Mouse (Mus musculus) MEL (cell line): ENCODE results near the gene Fkbp8. TPM values are rescaled to one million over a fixed set of nuclear protein-coding genes. Genes with fewer than 3 reads are reported as not detected.

Source experiments
- DNase-seq: peaks from one replicate; pipeline ENCODE4 v3.0.0; 2011; ENCODE audit warnings: low read depth, low spot score
- H3K27ac ChIP-seq: 2 replicates; pipeline ENCODE4 v1.5.1; 2012; ENCODE audit warnings: low read depth, mild to moderate bottlenecking, control low read depth, low read length, moderate library complexity; ENCODE audit not compliant: control insufficient read depth
- H3K27me3 ChIP-seq, 2 experiments: fragments of 150-350 bp in 1 of 2; sonication (generic) in 1 of 2; 2 replicates each; pipeline ENCODE4 v1.6.1; 2012; ENCODE audit warnings: low read length in 2 of 2, mild to moderate bottlenecking in 2 of 2, improper control_type of control experiment in 1 of 2, moderate library complexity in 1 of 2; ENCODE audit not compliant: insufficient read depth in 2 of 2, control insufficient read depth in 1 of 2
- H3K36me3 ChIP-seq, 2 experiments: 2 replicates each; pipeline ENCODE4 v1.6.1; 2012 to 2014; ENCODE audit warnings: low read length in 2 of 2, improper control_type of control experiment in 1 of 2, inconsistent platforms in 1 of 2, mild to moderate bottlenecking in 1 of 2; ENCODE audit not compliant: insufficient read depth in 2 of 2, control insufficient read depth in 1 of 2
- H3K4me1 ChIP-seq, 2 experiments: fragments of 150-350 bp in 1 of 2; sonication (generic) in 1 of 2; 2 replicates each; pipeline ENCODE4 v1.6.1; 2012; ENCODE audit warnings: low read length in 2 of 2, improper control_type of control experiment in 1 of 2, mild to moderate bottlenecking in 1 of 2; ENCODE audit not compliant: insufficient read depth in 2 of 2, control insufficient read depth in 1 of 2
- H3K4me3 ChIP-seq, 2 experiments: fragments of 150-350 bp in 1 of 2; sonication (generic) in 1 of 2; 2 replicates each; pipeline ENCODE4 v1.5.1; 2012; ENCODE audit warnings: low read depth in 2 of 2, low read length in 2 of 2, mild to moderate bottlenecking in 2 of 2, moderate library complexity in 2 of 2, control low read depth in 1 of 2, improper control_type of control experiment in 1 of 2; ENCODE audit not compliant: control insufficient read depth in 1 of 2, insufficient read depth in 1 of 2
- H3K79me2 ChIP-seq: 2 replicates; pipeline ENCODE4 v1.6.1; 2012; ENCODE audit warnings: mild to moderate bottlenecking, low read length, moderate library complexity; ENCODE audit not compliant: control insufficient read depth, poor library complexity, insufficient read depth
- H3K9ac ChIP-seq: 2 replicates; pipeline ENCODE4 v1.6.1; 2012; ENCODE audit warnings: low read depth, mild to moderate bottlenecking, control low read depth, low read length, moderate library complexity; ENCODE audit not compliant: control insufficient read depth, poor library complexity, severe bottlenecking
- H3K9me3 ChIP-seq: fragments of 150-350 bp; sonication (generic); replicated peaks from 2 replicates; pipeline ENCODE4 v1.6.1; 2012; ENCODE audit warnings: mild to moderate bottlenecking, low read length, improper control_type of control experiment, moderate library complexity; ENCODE audit not compliant: insufficient read depth
- BHLHE40 ChIP-seq: IDR thresholded peaks from 2 replicates; pipeline ENCODE4 v1.6.1; 2012; ENCODE audit warnings: low read depth, mild to moderate bottlenecking, inconsistent platforms, low read length, improper control_type of control experiment, borderline replicate concordance
- CHD2 ChIP-seq: IDR thresholded peaks from 2 replicates; pipeline ENCODE4 v1.6.1; 2011; ENCODE audit warnings: low read length, improper control_type of control experiment
- CTCF ChIP-seq, 3 experiments: IDR thresholded peaks in 2 of 3; conservative IDR thresholded peaks in 1 of 3; 2 replicates each; pipeline ENCODE4 v1.5.1; 2011 to 2012; ENCODE audit warnings: low read length in 3 of 3, low read depth in 2 of 3, mild to moderate bottlenecking in 2 of 3, improper control_type of control experiment in 1 of 3, inconsistent platforms in 1 of 3, mixed read lengths in 1 of 3, moderate library complexity in 1 of 3; ENCODE audit not compliant: control insufficient read depth in 1 of 3, insufficient read depth in 1 of 3, poor library complexity in 1 of 3, severe bottlenecking in 1 of 3
- ELF1 ChIP-seq: IDR thresholded peaks from 2 replicates; pipeline ENCODE4 v1.6.1; 2014; ENCODE audit warnings: low read depth, mild to moderate bottlenecking, inconsistent platforms, low read length, improper control_type of control experiment, moderate library complexity
- ETS1 ChIP-seq: IDR thresholded peaks from 2 replicates; pipeline ENCODE4 v1.6.1; 2012; ENCODE audit warnings: low read depth, mild to moderate bottlenecking, inconsistent platforms, low read length, improper control_type of control experiment, moderate library complexity
- GABPA ChIP-seq: IDR thresholded peaks from 2 replicates; pipeline ENCODE4 v1.6.1; 2012; ENCODE audit warnings: low read depth, mild to moderate bottlenecking, inconsistent platforms, low read length, improper control_type of control experiment, moderate library complexity
- HCFC1 ChIP-seq: IDR thresholded peaks from 2 replicates; pipeline ENCODE4 v1.6.1; 2012; ENCODE audit warnings: low read depth, mild to moderate bottlenecking, inconsistent platforms, low read length, improper control_type of control experiment, moderate library complexity
- JUND ChIP-seq: IDR thresholded peaks from 2 replicates; pipeline ENCODE4 v1.6.1; 2011; ENCODE audit warnings: low read depth, mild to moderate bottlenecking, improper control_type of control experiment, low read length
- MAFK ChIP-seq: IDR thresholded peaks from 2 replicates; pipeline ENCODE4 v1.6.1; 2011; ENCODE audit warnings: low read depth, mild to moderate bottlenecking, low read length, improper control_type of control experiment, borderline replicate concordance
- MAX ChIP-seq: IDR thresholded peaks from 2 replicates; pipeline ENCODE4 v1.6.1; 2011; ENCODE audit warnings: low read length, improper control_type of control experiment
- MAZ ChIP-seq: IDR thresholded peaks from 2 replicates; pipeline ENCODE4 v1.6.1; 2012; ENCODE audit warnings: low read depth, mild to moderate bottlenecking, inconsistent platforms, low read length, improper control_type of control experiment
- MXI1 ChIP-seq: IDR thresholded peaks from 2 replicates; pipeline ENCODE4 v1.6.1; 2011; ENCODE audit warnings: mild to moderate bottlenecking, low read depth, low read length, improper control_type of control experiment
- MYB ChIP-seq: IDR thresholded peaks from 2 replicates; pipeline ENCODE4 v1.6.1; 2011; ENCODE audit warnings: mild to moderate bottlenecking, low read depth, low read length, improper control_type of control experiment
- MYC ChIP-seq: IDR thresholded peaks from 2 replicates; pipeline ENCODE4 v1.6.1; 2011; ENCODE audit warnings: low read depth, mild to moderate bottlenecking, low read length, improper control_type of control experiment, moderate library complexity
- NELFE ChIP-seq: IDR thresholded peaks from 2 replicates; pipeline ENCODE4 v1.6.1; 2011; ENCODE audit warnings: low read depth, low read length, improper control_type of control experiment
- NRF1 ChIP-seq: IDR thresholded peaks from 2 replicates; pipeline ENCODE4 v1.6.1; 2014; ENCODE audit warnings: low read depth, mild to moderate bottlenecking, inconsistent platforms, low read length, improper control_type of control experiment, moderate library complexity; ENCODE audit not compliant: poor library complexity, insufficient read depth, severe bottlenecking
- POLR2A ChIP-seq, 2 experiments: IDR thresholded peaks; 2 replicates each; pipeline ENCODE4 v1.6.1; 2011 to 2012; ENCODE audit warnings: low read length in 2 of 2, mild to moderate bottlenecking in 2 of 2, control low read depth in 1 of 2, improper control_type of control experiment in 1 of 2, low read depth in 1 of 2, moderate library complexity in 1 of 2; ENCODE audit not compliant: control insufficient read depth in 1 of 2, insufficient read depth in 1 of 2, poor library complexity in 1 of 2
- POLR2AphosphoS2 ChIP-seq: IDR thresholded peaks from 2 replicates; pipeline ENCODE4 v1.6.1; 2011; ENCODE audit warnings: low read length, improper control_type of control experiment
- POLR2AphosphoS5 ChIP-seq: IDR thresholded peaks from 2 replicates; pipeline ENCODE4 v1.6.1; 2012; ENCODE audit warnings: low read depth, borderline replicate concordance, mild to moderate bottlenecking, inconsistent platforms, low read length, moderate library complexity, mixed read lengths
- RAD21 ChIP-seq: IDR thresholded peaks from 2 replicates; pipeline ENCODE4 v1.6.1; 2011; ENCODE audit warnings: mild to moderate bottlenecking, low read depth, low read length, improper control_type of control experiment
- RCOR1 ChIP-seq: IDR thresholded peaks from 2 replicates; pipeline ENCODE4 v1.6.1; 2012; ENCODE audit warnings: low read depth, mild to moderate bottlenecking, inconsistent platforms, low read length, improper control_type of control experiment
- SIN3A ChIP-seq: IDR thresholded peaks from 2 replicates; pipeline ENCODE4 v1.6.1; 2012; ENCODE audit warnings: low read length, improper control_type of control experiment, inconsistent platforms
- SMC3 ChIP-seq: IDR thresholded peaks from 2 replicates; pipeline ENCODE4 v1.6.1; 2011; ENCODE audit warnings: low read depth, low read length, improper control_type of control experiment
- TBP ChIP-seq: IDR thresholded peaks from 2 replicates; pipeline ENCODE4 v1.8.0; 2011; ENCODE audit warnings: low read depth, low read length, improper control_type of control experiment
- TCF12 ChIP-seq: IDR thresholded peaks from 2 replicates; pipeline ENCODE4 v1.6.1; 2014; ENCODE audit warnings: low read depth, mild to moderate bottlenecking, inconsistent platforms, low read length, improper control_type of control experiment, moderate library complexity
- USF1 ChIP-seq: IDR thresholded peaks from 2 replicates; pipeline ENCODE4 v1.6.1; 2014; ENCODE audit warnings: low read depth, mild to moderate bottlenecking, inconsistent platforms, low read length, improper control_type of control experiment, moderate library complexity
- USF2 ChIP-seq, 2 experiments: IDR thresholded peaks; 2 replicates each; pipeline ENCODE4 v1.6.1; 2011 to 2012; ENCODE audit warnings: improper control_type of control experiment in 2 of 2, low read length in 2 of 2, borderline replicate concordance in 1 of 2, inconsistent platforms in 1 of 2, low read depth in 1 of 2, mild to moderate bottlenecking in 1 of 2; ENCODE audit not compliant: insufficient read depth in 1 of 2
- ZMIZ1 ChIP-seq: IDR thresholded peaks from 2 replicates; pipeline ENCODE4 v1.6.1; 2012; ENCODE audit warnings: low read depth, mild to moderate bottlenecking, inconsistent platforms, low read length, improper control_type of control experiment, moderate library complexity
- ZNF384 ChIP-seq: IDR thresholded peaks from 2 replicates; pipeline ENCODE4 v1.6.1; 2012; ENCODE audit warnings: low read depth, mild to moderate bottlenecking, inconsistent platforms, low read length, improper control_type of control experiment
- polyA plus RNA-seq, 2 experiments: library from polyadenylated mRNA; stranded (reverse) in 1 of 2; unstranded in 1 of 2; fragments of >175 nt in 1 of 2; fragments of >200 nt in 1 of 2; gene quantifications; 2 replicates each; pipeline versions ENCODE4 v1.2.1 to v1.2.4; 2012; ENCODE audit warnings: low replicate concordance in 2 of 2, low read depth in 1 of 2; ENCODE audit not compliant: insufficient read length in 2 of 2, insufficient read depth in 1 of 2, missing spikeins in 1 of 2
- total RNA-seq: library from RNA; depleted of rRNA; stranded (reverse); fragments of 300-350 nt; gene quantifications from 2 replicates; pipeline ENCODE4 v1.2.3, GENCODE M21; 2012

Fkbp8 gene
- total and polyA plus RNA-seq, 3 experiments, result 215 to 349 TPM; not detected in 1

GRCm38 (mm10) chr8:70538633-70539076, 11.1 kb downstream of the Fkbp8 start (continued):
- TF ChIP-seq POLR2AphosphoS2 (no peak), SIN3A (no peak; the same call in none of the 2 replicates)

- H3K9ac ChIP-seq, result peak within 1 kb of the TSS; percentile 82
Observed at GRCm38 (mm10) chr8:70539077-70539813, 11.7 kb downstream of the Fkbp8 start, which contains the start of gene Ell. Gene Ell, plus strand, starts transcription at chr8:70539457.

GRCm38 (mm10) chr8:70540013-70540506, 12.5 kb downstream of the Fkbp8 start:
- no peaks in the 10 kb centered on the region for H3K9me3 ChIP-seq
- peaks cover 51% of the 10 kb centered on the region for H3K79me2 ChIP-seq
- no peaks in the 10 kb centered on the region; a peak in 1 of 4 replicates for H3K36me3 ChIP-seq
- no peaks in the 10 kb centered on the region for H3K27me3 ChIP-seq
- peak overlapping the region; percentile 82 for H3K9ac ChIP-seq
- peaks cover 0 to 12% of the 10 kb centered on the region in 2 experiments; a peak in 1 of 4 replicates for H3K4me1 ChIP-seq
- H3K27ac ChIP-seq, result peak overlapping the region; percentile 66; the same call in 1 of the 2 replicates
- TF ChIP-seq GABPA, result no peak
- TF ChIP-seq MAFK, result no peak
- no peak for TF ChIP-seq MYB
- TF ChIP-seq CTCF (IDR thresholded peaks at IDR 0.05 in 2 of 3, conservative IDR thresholded peaks at IDR 0.05 in 1 of 3; ENCODE audit: control insufficient read depth in 1 of 3, insufficient read depth in 1 of 3, low read depth in 2 of 3, low read length in 3 of 3, poor library complexity in 1 of 3, severe bottlenecking in 1 of 3), result no peak
- no peak for TF ChIP-seq MXI1
- TF ChIP-seq RAD21, result no peak
- no peak for TF ChIP-seq SMC3
- no peak for TF ChIP-seq POLR2AphosphoS5
- no peak for TF ChIP-seq POLR2AphosphoS2
- no peak for TF ChIP-seq NELFE
- TF ChIP-seq TCF12, result no peak
- TF ChIP-seq SIN3A, result peak; percentile 11; the same call in 1 of the 2 replicates
- peak; percentile 15; the same call in 1 of the 2 replicates for TF ChIP-seq TBP
- TF ChIP-seq, all 39 proteins: peak for 2
- peak; percentile 29 for DNase-seq
- H3K4me3 ChIP-seq, result peak overlapping the region; percentile 81 to 88

More at GRCm38 (mm10) chr8:70539077-70539813, 11.7 kb downstream of the Fkbp8 start, which contains the start of gene Ell:
- Histone ChIP-seq H3K36me3 (no peaks in the 10 kb centered on the region), H3K27ac (peak within 1 kb of the TSS; percentile 68), H3K4me3 (peak within 1 kb of the TSS; percentile 81 to 88), H3K4me1 (peaks cover 0 to 12% of the 10 kb centered on the region in 2 experiments; a peak in 1 of 4 replicates), H3K9me3 (no peaks in the 10 kb centered on the region), H3K79me2 (peaks cover 44% of the 10 kb centered on the region), H3K27me3 (no peaks in the 10 kb centered on the region)
- peak; percentile 99 for DNase-seq
- TF ChIP-seq GABPA, result no peak
- TF ChIP-seq USF2 (IDR thresholded peaks at IDR 0.05; ENCODE audit: borderline replicate concordance in 1 of 2, insufficient read depth in 1 of 2, low read depth in 1 of 2, low read length in 2 of 2), result no peak
- TF ChIP-seq NELFE, result peak; percentile 68
- TF ChIP-seq TCF12, result peak; percentile 71
- TF ChIP-seq MYC, result no peak
- 0 out of 2 replicates have a peak, but pooled peaks have one; percentile 51 for TF ChIP-seq USF1
- TF ChIP-seq JUND, result no peak
- peak; percentile 14 for TF ChIP-seq MAX
- TF ChIP-seq TBP, result 0 out of 2 replicates have a peak, but pooled peaks have one; percentile 36
- TF ChIP-seq NRF1, result peak; percentile 91
- TF ChIP-seq ZNF384, result no peak
- TF ChIP-seq ELF1, result peak; percentile 63; the same call in 1 of the 2 replicates
- no peak for TF ChIP-seq RCOR1
- TF ChIP-seq RAD21, result no peak
- peak; percentile 51 for TF ChIP-seq SIN3A
- TF ChIP-seq MXI1, result peak; percentile 80
- peak; percentile 34; the same call in 1 of the 2 replicates for TF ChIP-seq ETS1
- peak; percentile 88; the same call in 1 of the 2 replicates for TF ChIP-seq MAZ
- peak; percentile 92 for TF ChIP-seq CHD2
- no peak for TF ChIP-seq BHLHE40
- TF ChIP-seq POLR2A (IDR thresholded peaks at IDR 0.05; ENCODE audit: control insufficient read depth in 1 of 2, insufficient read depth in 1 of 2, low read depth in 1 of 2, low read length in 2 of 2, poor library complexity in 1 of 2), result peak; percentile 72; a peak in 3 of 4 replicates
- peak; percentile 79 for TF ChIP-seq HCFC1
- peak; percentile 77 for TF ChIP-seq ZMIZ1
